Mouse (Mus musculus) left cerebral cortex, adult 6 months (tissue): ENCODE measurements around the gene Cldn34b4. TPM values are rescaled to one million over a fixed set of nuclear protein-coding genes. Genes with fewer than 3 reads are reported as not detected.

Experiments used
- long read RNA-seq, 2 experiments: library from polyadenylated mRNA; unstranded; transcript quantifications; one replicate each; pipeline ENCODE4 v2.0.0; 2019 to 2020
- polyA plus RNA-seq: library from polyadenylated mRNA; unstranded; fragments of <200 nt; fragmentation: Nextera tagmentation; gene quantifications from 2 replicates; pipeline ENCODE4 v1.2.3, GENCODE M21; 2021

The Cldn34b4 gene
- not detected in 2 replicates for polyA plus RNA-seq
- long read RNA-seq, experiment 1, result 0 reads
- long read RNA-seq, experiment 2, result 0 reads

GRCm38 (mm10) chrX:76393050-76393449 lies at the start of gene Cldn34b4:
Cldn34b4 (plus strand) TSS chrX:76393350.

Other genes starting within 250 kb of the Cldn34b4 start
- gene Cldn34b3, start 129.0 kb upstream of the Cldn34b4 start, polyA plus RNA-seq, result not detected in 2 replicates
- gene Cldn34d, start 209.6 kb downstream of the Cldn34b4 start, polyA plus RNA-seq, result not detected in 2 replicates